Mouse (Mus musculus) limb, embryonic 14.5 days (tissue): ENCODE data around the gene Csgalnact2. TPM values are rescaled to one million over a fixed set of nuclear protein-coding genes. Genes with fewer than 3 reads are reported as not detected.

ENCODE experiments used
- ATAC-seq: fragments of 200-750 bp; cut with Nextera tagmentation; 2 replicates; pipeline ENCODE4 v1.8.0; 2017; ENCODE audit warnings: low read depth, moderate number of reproducible peaks, moderate TSS enrichment; ENCODE audit not compliant: low FRiP score
- DNase-seq: peaks from one replicate; pipeline ENCODE4 v3.0.0-alpha.2; 2015; ENCODE audit warnings: low spot score
- H3K27ac ChIP-seq: fragments of 300-500 bp; sonication (generic); replicated peaks from 2 replicates; pipeline ENCODE4 v1.5.1; 2014; ENCODE audit warnings: low read depth, mild to moderate bottlenecking, low read length, moderate library complexity, mixed read lengths
- H3K27me3 ChIP-seq: fragments of 300-500 bp; sonication (generic); 2 replicates; pipeline ENCODE4 v1.6.1; 2014; ENCODE audit warnings: low read length, mixed read lengths; ENCODE audit not compliant: control insufficient read depth, insufficient read depth
- H3K36me3 ChIP-seq: fragments of 300-500 bp; sonication (generic); 2 replicates; pipeline ENCODE4 v1.6.1; 2014; ENCODE audit warnings: mild to moderate bottlenecking, low read length, moderate library complexity, mixed read lengths; ENCODE audit not compliant: control insufficient read depth, insufficient read depth
- H3K4me1 ChIP-seq: fragments of 300-500 bp; sonication (generic); 2 replicates; pipeline ENCODE4 v1.6.1; 2014; ENCODE audit warnings: antibody characterized with exemption, low read length, mixed read lengths; ENCODE audit not compliant: control insufficient read depth, insufficient read depth
- H3K4me2 ChIP-seq: fragments of 300-500 bp; sonication (generic); replicated peaks from 2 replicates; pipeline ENCODE4 v1.6.1; 2014; ENCODE audit warnings: low read depth, mild to moderate bottlenecking, low read length, moderate library complexity; ENCODE audit not compliant: severe bottlenecking
- H3K4me3 ChIP-seq: fragments of 300-500 bp; sonication (generic); replicated peaks from 2 replicates; pipeline ENCODE4 v1.5.1; 2014; ENCODE audit warnings: low read length
- H3K9ac ChIP-seq: fragments of 300-500 bp; sonication (generic); 2 replicates; pipeline ENCODE4 v1.6.1; 2014; ENCODE audit warnings: mild to moderate bottlenecking, low read depth, low read length, moderate library complexity; ENCODE audit not compliant: severe bottlenecking
- H3K9me3 ChIP-seq: fragments of 300-500 bp; sonication (generic); 2 replicates; pipeline ENCODE4 v1.6.1; 2016; ENCODE audit warnings: low read length; ENCODE audit not compliant: control insufficient read depth
- POLR2A ChIP-seq: fragments of 200-500 bp; IDR thresholded peaks from 2 replicates; pipeline ENCODE4 v1.8.0; 2012; ENCODE audit warnings: inconsistent platforms, mild to moderate bottlenecking, moderate library complexity, borderline replicate concordance; ENCODE audit not compliant: insufficient read depth, insufficient read length; ENCODE audit errors: extremely low read depth
- WGBS: fragments of 180-500 bp; shearing (Covaris S2); extraction: QIAGEN DNeasy Blood & Tissue Kit; methylation state at CpG from one replicate; pipeline ENCODE4 v1.1.7; 2014; 5-methylcytosine and 5-hydroxymethylcytosine counted together
- polyA plus RNA-seq, 2 experiments: library from polyadenylated mRNA; depleted of rRNA in 1 of 2; stranded (reverse) in 1 of 2; unstranded in 1 of 2; fragments of >200 nt; fragmentation: Nextera tagmentation in 1 of 2; extraction: Ambion mirVana in 1 of 2; gene quantifications; 2 replicates each; pipeline versions ENCODE4 v1.2.1 to v1.2.3; 2012 to 2014

Gene Csgalnact2
- polyA plus RNA-seq, 2 experiments, result 11.6 to 20.8 TPM

- DNase-seq (no peak), ATAC-seq (no peak)
- Histone ChIP-seq H3K9me3 (no peaks in the 10 kb centered on the region), H3K4me3 (no peak overlapping the region), H3K4me2 (no peak overlapping the region), H3K27ac (no peak overlapping the region), H3K4me1 (no peaks in the 10 kb centered on the region), H3K9ac (no peak overlapping the region), H3K36me3 (no peaks in the 10 kb centered on the region), H3K27me3 (no peaks in the 10 kb centered on the region)
- WGBS, result 86% methylated on average over 12 of the region's 12 CpGs
- no peak for TF ChIP-seq POLR2A
These were observed 41.1 kb upstream of the Csgalnact2 start for GRCm38 (mm10) chr6:118180085-118180423.

- 65% methylated on average over 13 of the region's 13 CpGs for WGBS
- TF ChIP-seq POLR2A, result no peak
- H3K9ac ChIP-seq, result no peak overlapping the region
- H3K27ac ChIP-seq, result no peak overlapping the region
- peak; percentile 69 for DNase-seq
- H3K4me1 ChIP-seq, result no peaks in the 10 kb centered on the region
- H3K4me3 ChIP-seq, result no peak overlapping the region
- H3K4me2 ChIP-seq, result no peak overlapping the region
- no peaks in the 10 kb centered on the region for H3K9me3 ChIP-seq
- no peaks in the 10 kb centered on the region for H3K27me3 ChIP-seq
- peak; percentile 68 for ATAC-seq
- H3K36me3 ChIP-seq, result no peaks in the 10 kb centered on the region
These were observed 40.6 kb upstream of the Csgalnact2 start for GRCm38 (mm10) chr6:118179316-118180084.

GRCm38 (mm10) chr6:118173975-118174328 is 35.0 kb upstream of the Csgalnact2 start:
- TF ChIP-seq POLR2A, result no peak
- no peak overlapping the region for H3K27ac ChIP-seq
- H3K4me2 ChIP-seq, result no peak overlapping the region
- 88% methylated on average over 5 of the region's 5 CpGs for WGBS
- H3K4me1 ChIP-seq, result no peaks in the 10 kb centered on the region
- H3K9ac ChIP-seq, result no peak overlapping the region
- no peaks in the 10 kb centered on the region for H3K9me3 ChIP-seq
- H3K27me3 ChIP-seq, result no peaks in the 10 kb centered on the region
- ATAC-seq (no peak), DNase-seq (no peak)
- H3K4me3 ChIP-seq, result no peak overlapping the region
- H3K36me3 ChIP-seq, result no peaks in the 10 kb centered on the region

- TF ChIP-seq POLR2A, result no peak
- Histone ChIP-seq H3K9me3 (no peaks in the 10 kb centered on the region), H3K9ac (no peak overlapping the region), H3K4me3 (no peak overlapping the region), H3K36me3 (no peaks in the 10 kb centered on the region), H3K27ac (no peak overlapping the region), H3K4me1 (no peaks in the 10 kb centered on the region), H3K27me3 (no peaks in the 10 kb centered on the region), H3K4me2 (no peak overlapping the region)
- WGBS, result 89% methylated on average over 18 of the region's 18 CpGs
- no peak for DNase-seq
- ATAC-seq, result no peak
These were observed 34.5 kb upstream of the Csgalnact2 start for GRCm38 (mm10) chr6:118173251-118173974.

GRCm38 (mm10) chr6:118171386-118171785 is 32.4 kb upstream of the Csgalnact2 start:
- H3K9me3 ChIP-seq, result no peaks in the 10 kb centered on the region
- H3K27ac ChIP-seq, result no peak overlapping the region
- no peaks in the 10 kb centered on the region for H3K36me3 ChIP-seq
- H3K9ac ChIP-seq, result no peak overlapping the region
- ATAC-seq (no peak), DNase-seq (no peak)
- H3K4me1 ChIP-seq, result no peaks in the 10 kb centered on the region
- H3K4me3 ChIP-seq, result no peak overlapping the region
- 80% methylated on average over 7 of the region's 7 CpGs for WGBS
- H3K27me3 ChIP-seq, result no peaks in the 10 kb centered on the region
- no peak for TF ChIP-seq POLR2A
- H3K4me2 ChIP-seq, result no peak overlapping the region
